Mouse (Mus musculus) hindbrain, embryonic 13.5 days (tissue): Measurements from ENCODE around the gene Kif1c. TPM values are rescaled to one million over a fixed set of nuclear protein-coding genes. Genes with fewer than 3 reads are reported as not detected.

Experiments
- microRNA-seq: library from miRNA; unstranded; fragments of <30 nt; microRNA quantifications from one replicate; pipeline ENCODE4, GENCODE M21; 2016
- polyA plus RNA-seq: library from polyadenylated mRNA; unstranded; fragments of >200 nt; fragmentation: Nextera tagmentation; extraction: Ambion mirVana; gene quantifications from 2 replicates; pipeline ENCODE4 v1.2.1, GENCODE M21; 2015

The Kif1c gene
- polyA plus RNA-seq, 1 experiment from 2014 or later: 1.7 TPM

Small RNA genes lying within 50 kb of the gene (microRNA-seq; reads per million reads assigned to microRNA genes)
- gene Gm22760: not detected
- not detected for gene Mir6925

Other genes with a start within 250 kb of the Kif1c start
- gene Med11, start 248.6 kb upstream of the Kif1c start, polyA plus RNA-seq: 43.2 and 45.5 TPM in 2 replicates
- 0.45 and 0.98 TPM in 2 replicates for gene Zmynd15, start 241.1 kb upstream of the Kif1c start, polyA plus RNA-seq
- 4.6 and 6.7 TPM in 2 replicates for gene Cxcl16, start 240.6 kb upstream of the Kif1c start, polyA plus RNA-seq
- gene Tm4sf5, start 195.3 kb upstream of the Kif1c start, polyA plus RNA-seq: 0.83 and 2.3 TPM in 2 replicates
- 0.31 TPM in 1 of 2 replicates, not detected in the other for gene Vmo1, start 185.9 kb upstream of the Kif1c start, polyA plus RNA-seq
- gene Gltpd2, start 181.4 kb upstream of the Kif1c start, polyA plus RNA-seq: 0.25 and 0.29 TPM in 2 replicates
- gene Psmb6, start 175.2 kb upstream of the Kif1c start, polyA plus RNA-seq: 802 and 803 TPM in 2 replicates
- not detected in 2 replicates for gene Gm40193, start 167.6 kb upstream of the Kif1c start, polyA plus RNA-seq
- 9.0 and 10.1 TPM in 2 replicates for gene Pld2, start 160.5 kb upstream of the Kif1c start, polyA plus RNA-seq
- gene Mink1, start 137.7 kb upstream of the Kif1c start, polyA plus RNA-seq: 14.2 and 15.3 TPM in 2 replicates
- gene 4930544D05Rik, start 84.7 kb upstream of the Kif1c start, polyA plus RNA-seq: not detected in 2 replicates
- gene Chrne, start 81.3 kb upstream of the Kif1c start, polyA plus RNA-seq: not detected in 2 replicates
- gene Gp1ba, start 61.4 kb upstream of the Kif1c start, polyA plus RNA-seq: 0.16 and 0.21 TPM in 2 replicates
- 109 TPM in 2 replicates for gene Rnf167, start 53.3 kb upstream of the Kif1c start, polyA plus RNA-seq
- gene Slc25a11, start 53.1 kb upstream of the Kif1c start, polyA plus RNA-seq: 159 and 173 TPM in 2 replicates
- gene Pfn1, start 45.9 kb upstream of the Kif1c start, polyA plus RNA-seq: 851 and 865 TPM in 2 replicates
- gene Eno3, start 43.3 kb upstream of the Kif1c start, polyA plus RNA-seq: 7.1 and 9.2 TPM in 2 replicates
- 162 and 169 TPM in 2 replicates for gene Spag7, start 31.1 kb upstream of the Kif1c start, polyA plus RNA-seq
- gene Camta2, start 12.4 kb upstream of the Kif1c start, polyA plus RNA-seq: 15.2 and 15.3 TPM in 2 replicates
- gene Inca1, start 393 bp upstream of the Kif1c start, polyA plus RNA-seq: 1.6 TPM in 2 replicates
- 14.2 and 15.0 TPM in 2 replicates for gene Zfp3, start 63.7 kb downstream of the Kif1c start, polyA plus RNA-seq
- gene Scimp, start 112.0 kb downstream of the Kif1c start, polyA plus RNA-seq: 0.30 TPM in 1 of 2 replicates, not detected in the other
- gene Rabep1, start 144.2 kb downstream of the Kif1c start, polyA plus RNA-seq: 83.1 and 87.5 TPM in 2 replicates